Mouse (Mus musculus) midbrain, embryonic 16.5 days (tissue): ENCODE results near the gene Csnk2b. TPM values are rescaled to one million over a fixed set of nuclear protein-coding genes. Genes with fewer than 3 reads are reported as not detected.
A peak's percentile ranks its signal among the peaks of the same experiment; 100 is the strongest.

Source experiments
- ATAC-seq: fragments of 200-750 bp; cut with Nextera tagmentation; 2 replicates; pipeline ENCODE4 v1.8.0; 2017; ENCODE audit warnings: moderate TSS enrichment
- H3K27ac ChIP-seq: fragments of 300-500 bp; sonication (generic); 2 replicates; pipeline ENCODE4 v1.5.1; 2014; ENCODE audit warnings: mild to moderate bottlenecking, low read length, mixed read lengths
- H3K27me3 ChIP-seq: fragments of 300-500 bp; sonication (generic); 2 replicates; pipeline ENCODE4 v1.6.1; 2014; ENCODE audit warnings: low read depth, low read length, mixed read lengths; ENCODE audit not compliant: control insufficient read depth, insufficient read depth
- H3K36me3 ChIP-seq: fragments of 300-500 bp; sonication (generic); 2 replicates; pipeline ENCODE4 v1.6.1; 2014; ENCODE audit warnings: mild to moderate bottlenecking, low read length, moderate library complexity, mixed read lengths; ENCODE audit not compliant: control insufficient read depth, insufficient read depth
- H3K4me1 ChIP-seq: fragments of 300-500 bp; sonication (generic); 2 replicates; pipeline ENCODE4 v1.6.1; 2014; ENCODE audit warnings: mild to moderate bottlenecking, low read length, mixed read lengths; ENCODE audit not compliant: control insufficient read depth, insufficient read depth
- H3K4me2 ChIP-seq: fragments of 300-500 bp; sonication (generic); 2 replicates; pipeline ENCODE4 v1.6.1; 2014; ENCODE audit warnings: mild to moderate bottlenecking, low read length, mixed read lengths
- H3K4me3 ChIP-seq: fragments of 300-500 bp; sonication (generic); 2 replicates; pipeline ENCODE4 v1.5.1; 2014; ENCODE audit warnings: low read depth, mild to moderate bottlenecking, low read length, moderate library complexity, mixed read lengths
- H3K9ac ChIP-seq: fragments of 300-500 bp; sonication (generic); 2 replicates; pipeline ENCODE4 v1.6.1; 2014; ENCODE audit warnings: low read depth, low read length, mixed read lengths
- H3K9me3 ChIP-seq: fragments of 300-500 bp; sonication (generic); replicated peaks from 2 replicates; pipeline ENCODE4 v1.6.1; 2014; ENCODE audit warnings: mild to moderate bottlenecking, low read length, mixed read lengths; ENCODE audit not compliant: control insufficient read depth, poor library complexity, severe bottlenecking
- WGBS: fragments of 180-500 bp; shearing (Covaris S2); extraction: QIAGEN DNeasy Blood & Tissue Kit; methylation state at CpG from one replicate; pipeline ENCODE4 v1.1.7; 2014; 5-methylcytosine and 5-hydroxymethylcytosine counted together
- polyA plus RNA-seq: library from polyadenylated mRNA; unstranded; fragments of >200 nt; fragmentation: Nextera tagmentation; extraction: Ambion mirVana; gene quantifications from 2 replicates; pipeline ENCODE4 v1.2.1, GENCODE M21; 2015

Csnk2b gene
- polyA plus RNA-seq, 1 experiment from 2014 or later, result 331 TPM

DNA sequence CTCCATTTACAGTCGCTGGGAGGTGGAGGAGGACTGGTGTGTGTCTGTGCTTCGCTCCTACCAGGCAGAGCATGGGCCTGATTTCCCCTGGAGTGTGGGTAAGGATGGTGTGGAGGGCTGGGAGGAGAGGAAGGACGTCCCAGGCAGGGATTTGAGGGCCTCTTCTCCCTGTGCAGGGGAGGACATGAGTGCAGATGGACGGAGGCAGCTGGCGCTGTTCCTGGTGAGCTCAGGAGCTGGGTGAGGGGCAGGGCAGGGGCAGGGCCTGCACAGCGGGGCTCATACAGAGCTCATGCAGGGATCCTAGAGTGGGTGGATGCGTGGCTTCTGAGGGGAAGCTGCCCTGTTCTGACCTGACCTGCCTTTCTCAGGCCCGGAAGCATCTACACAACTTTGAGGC is 19.6 kb downstream of the Csnk2b start:
- H3K4me1 ChIP-seq, result no peaks in the 10 kb centered on the region; the same call in 1 of the 2 replicates
- ATAC-seq, result no peak
- no peak overlapping the region for H3K9ac ChIP-seq
- H3K27ac ChIP-seq, result no peak overlapping the region
- WGBS, result 77% methylated on average over 8 of the region's 8 CpGs
- H3K36me3 ChIP-seq, result peaks cover 40% of the 10 kb centered on the region
- H3K4me3 ChIP-seq, result no peak overlapping the region
- H3K4me2 ChIP-seq, result no peak overlapping the region
- H3K27me3 ChIP-seq, result no peaks in the 10 kb centered on the region
- H3K9me3 ChIP-seq, result no peaks in the 10 kb centered on the region

DNA sequence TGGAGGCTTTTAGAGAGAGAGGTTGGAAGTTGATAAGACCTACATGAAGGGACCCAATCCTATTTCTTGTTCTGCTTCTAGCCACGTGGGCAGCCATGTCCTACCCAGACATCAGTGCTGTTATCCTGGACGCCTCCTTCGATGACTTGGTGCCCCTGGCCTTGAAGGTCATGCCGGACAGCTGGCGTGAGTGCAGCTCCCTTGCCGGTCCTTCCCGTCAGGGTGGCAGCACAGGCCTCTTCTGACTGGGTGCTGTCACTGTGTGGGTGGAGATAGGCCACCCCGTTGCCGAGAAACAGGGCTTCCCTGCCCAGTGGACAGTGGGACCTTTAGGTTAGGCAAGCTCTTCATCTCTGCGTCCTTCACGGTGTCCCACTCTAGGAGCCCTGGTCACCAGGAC is 20.7 kb downstream of the Csnk2b start:
- Histone ChIP-seq H3K4me3 (no peak overlapping the region), H3K27ac (no peak overlapping the region), H3K27me3 (no peaks in the 10 kb centered on the region), H3K9ac (no peak overlapping the region), H3K4me2 (no peak overlapping the region), H3K36me3 (peaks cover 47% of the 10 kb centered on the region), H3K4me1 (no peaks in the 10 kb centered on the region; the same call in 1 of the 2 replicates), H3K9me3 (no peaks in the 10 kb centered on the region)
- WGBS, result 92% methylated on average over 11 of the region's 11 CpGs
- no peak for ATAC-seq

DNA sequence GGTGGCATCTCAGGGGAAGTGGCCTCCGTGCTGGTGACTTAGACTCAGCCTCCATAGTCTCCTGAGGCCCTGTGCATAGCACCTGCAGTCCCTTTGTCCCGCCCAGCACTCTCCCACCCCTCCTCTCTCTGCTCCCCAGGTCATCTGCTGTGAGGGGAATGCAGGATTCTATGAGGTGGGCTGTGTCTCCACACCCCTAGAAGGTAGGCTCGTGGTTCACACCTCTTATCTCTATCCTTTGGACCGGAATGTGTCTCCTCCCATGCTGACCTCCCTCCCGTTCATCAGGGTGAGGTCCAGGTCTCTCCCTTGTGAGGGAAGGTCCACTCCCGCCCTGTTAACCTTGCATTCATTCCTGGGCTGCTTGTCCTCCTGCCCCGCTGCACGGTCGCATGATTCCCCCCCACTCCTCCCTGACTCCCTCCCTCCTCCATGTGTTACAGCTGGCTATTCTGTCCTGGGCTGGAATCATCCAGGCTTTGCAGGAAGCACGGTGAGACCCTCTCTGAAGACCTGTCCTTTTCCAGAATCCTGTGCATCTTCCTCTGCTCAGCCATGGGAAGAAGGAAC is 21.6 kb downstream of the Csnk2b start:
- H3K4me1 ChIP-seq, result no peaks in the 10 kb centered on the region
- no peak overlapping the region for H3K4me2 ChIP-seq
- no peaks in the 10 kb centered on the region for H3K9me3 ChIP-seq
- no peak overlapping the region for H3K4me3 ChIP-seq
- H3K27me3 ChIP-seq, result no peaks in the 10 kb centered on the region
- ATAC-seq, result no peak
- WGBS, result 81% methylated on average over 10 of the region's 10 CpGs
- peaks cover 48% of the 10 kb centered on the region for H3K36me3 ChIP-seq
- no peak overlapping the region for H3K9ac ChIP-seq
- no peak overlapping the region for H3K27ac ChIP-seq

DNA sequence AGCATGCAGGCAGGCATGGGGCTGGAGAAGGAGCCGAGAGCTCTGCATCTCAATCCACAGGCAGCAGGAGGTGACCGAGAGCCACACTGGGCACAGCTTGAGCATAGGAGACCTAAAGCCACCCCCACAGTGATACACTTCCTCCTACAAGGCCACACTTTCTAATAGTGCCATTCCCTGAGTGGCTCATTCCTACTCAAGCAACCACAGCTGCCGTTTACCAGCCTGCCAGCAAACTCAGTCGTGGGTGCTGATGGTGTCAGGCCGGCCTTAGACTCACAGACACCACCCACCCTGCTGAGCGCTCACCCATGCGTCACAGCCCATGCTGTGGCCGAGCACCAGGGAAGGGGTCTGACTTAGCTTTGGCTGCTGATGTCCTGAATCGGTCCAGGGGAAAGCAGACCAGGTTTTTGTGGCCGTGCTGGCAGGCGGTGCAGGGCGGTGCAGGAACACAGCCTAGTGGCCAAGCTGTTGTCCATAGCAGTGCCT is 24.6 kb downstream of the Csnk2b start:
- no peak overlapping the region for H3K9ac ChIP-seq
- H3K36me3 ChIP-seq, result peaks cover 51% of the 10 kb centered on the region
- WGBS, result 69% methylated on average over 12 of the region's 12 CpGs
- ATAC-seq, result no peak
- no peaks in the 10 kb centered on the region for H3K9me3 ChIP-seq
- H3K27me3 ChIP-seq, result no peaks in the 10 kb centered on the region
- H3K4me3 ChIP-seq, result no peak overlapping the region
- no peak overlapping the region for H3K4me2 ChIP-seq
- no peak overlapping the region for H3K27ac ChIP-seq
- H3K4me1 ChIP-seq, result no peaks in the 10 kb centered on the region

DNA sequence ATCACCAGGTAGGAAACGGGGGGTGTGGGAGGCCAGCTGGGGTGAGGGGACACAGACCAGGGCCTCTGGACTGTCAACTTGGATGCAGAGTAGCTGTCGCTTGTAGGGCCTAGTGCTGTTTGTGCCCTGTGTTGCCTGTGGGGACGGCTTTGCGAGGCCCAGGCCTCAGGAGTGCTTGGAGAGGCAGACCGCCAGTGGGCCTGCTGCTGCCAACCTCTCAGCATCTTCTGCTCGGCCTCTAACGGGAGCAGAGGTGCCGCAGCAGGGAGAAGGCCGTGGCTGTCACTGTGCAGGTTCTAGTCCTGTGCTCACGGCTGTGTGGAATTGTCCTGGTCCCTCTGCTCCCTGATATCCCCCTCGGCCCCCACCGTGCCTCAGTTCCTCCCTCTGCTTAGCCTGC is 25.3 kb downstream of the Csnk2b start:
- H3K9ac ChIP-seq, result no peak overlapping the region
- no peak overlapping the region for H3K27ac ChIP-seq
- 79% methylated on average over 12 of the region's 12 CpGs for WGBS
- no peak for ATAC-seq
- H3K36me3 ChIP-seq, result peaks cover 50% of the 10 kb centered on the region
- no peaks in the 10 kb centered on the region for H3K9me3 ChIP-seq
- no peaks in the 10 kb centered on the region for H3K4me1 ChIP-seq
- no peaks in the 10 kb centered on the region for H3K27me3 ChIP-seq
- H3K4me2 ChIP-seq, result no peak overlapping the region
- H3K4me3 ChIP-seq, result no peak overlapping the region

DNA sequence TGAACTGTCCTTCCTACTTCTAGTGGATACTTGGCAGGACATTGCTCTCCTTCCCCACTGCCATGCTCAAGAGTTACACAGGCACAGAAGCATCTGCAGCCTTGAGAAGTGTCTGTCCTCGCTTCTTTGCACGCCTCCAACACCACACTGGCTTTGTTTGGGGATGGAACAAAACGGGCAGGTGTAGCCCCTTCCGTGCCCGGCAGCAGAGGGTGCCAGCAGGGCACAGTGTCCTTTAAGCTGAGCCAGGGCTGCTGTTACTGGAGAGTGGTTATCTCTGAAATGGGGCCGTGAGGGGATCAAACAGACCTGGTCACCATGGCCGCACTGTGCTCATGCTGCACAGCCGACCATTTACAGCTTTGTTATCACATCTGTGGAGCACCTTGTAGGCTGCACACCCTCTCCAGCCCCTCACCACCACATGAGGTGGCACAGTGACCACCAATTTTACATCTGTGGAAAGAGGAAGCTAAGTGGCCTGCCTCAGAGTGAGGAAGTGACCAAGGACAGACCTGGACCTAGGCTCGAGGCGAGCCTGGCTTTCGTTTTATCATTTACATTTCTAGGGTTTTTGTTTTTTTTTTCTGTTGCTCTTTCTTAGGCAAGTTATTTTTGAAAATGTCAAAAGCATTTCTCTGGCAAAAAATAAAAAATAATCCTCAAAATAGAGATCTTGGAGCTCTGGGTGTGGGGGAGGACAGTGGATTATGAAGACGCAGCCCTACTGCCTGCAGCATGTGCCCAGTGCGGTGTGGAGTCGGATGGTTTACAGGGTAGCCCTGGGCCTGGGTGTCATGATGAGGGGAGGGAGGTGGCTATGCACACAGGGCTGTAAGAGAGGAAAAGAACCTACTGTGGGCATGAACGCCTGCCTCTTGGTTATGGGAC is 27.1 kb downstream of the Csnk2b start:
- Histone ChIP-seq H3K4me3 (no peak overlapping the region), H3K27me3 (no peaks in the 10 kb centered on the region), H3K9me3 (no peaks in the 10 kb centered on the region), H3K36me3 (peaks cover 40% of the 10 kb centered on the region), H3K9ac (no peak overlapping the region), H3K4me1 (peaks cover 12% of the 10 kb centered on the region), H3K4me2 (no peak overlapping the region), H3K27ac (no peak overlapping the region)
- 95% methylated on average over 15 of the region's 15 CpGs for WGBS
- no peak for ATAC-seq

DNA sequence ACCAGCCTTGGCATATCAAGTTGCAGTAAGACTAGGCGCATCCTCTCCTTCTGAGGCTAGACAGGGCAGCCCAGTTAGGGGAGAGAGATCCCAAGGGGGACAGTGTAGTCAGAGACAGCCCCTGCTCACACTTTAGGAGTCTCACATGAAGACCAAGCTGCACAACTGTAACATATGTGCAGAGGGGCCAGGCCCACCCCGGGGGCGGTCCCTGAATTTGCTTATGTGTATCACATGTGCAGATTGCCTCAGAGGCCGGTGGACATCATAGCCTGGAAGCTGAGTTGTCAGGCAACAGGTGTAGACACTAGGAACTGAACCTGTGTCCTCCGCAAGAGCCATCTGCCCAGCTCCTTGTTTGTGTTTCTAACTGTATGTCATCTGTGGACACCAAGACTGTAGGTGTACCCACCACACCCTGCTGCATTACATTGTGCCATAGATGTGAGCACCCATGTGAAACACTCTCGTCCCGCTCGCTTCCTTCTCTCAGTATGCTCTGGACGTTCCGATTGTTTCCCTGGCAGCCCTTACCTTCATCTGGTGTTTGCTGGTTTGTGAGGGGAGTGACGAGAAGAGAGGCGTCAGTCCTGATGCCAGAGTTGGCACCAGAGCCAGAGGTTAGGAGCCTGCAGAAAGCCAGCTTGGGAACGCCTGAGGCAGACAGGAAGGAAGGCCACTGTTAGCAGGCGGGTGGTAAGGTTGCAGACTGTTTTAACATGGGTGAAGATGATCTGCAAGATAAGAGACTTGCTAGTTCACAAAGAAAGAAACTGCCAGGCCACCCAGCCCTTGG is 29.3 kb downstream of the Csnk2b start:
- no peak for ATAC-seq
- H3K4me3 ChIP-seq, result no peak overlapping the region
- WGBS, result 91% methylated on average over 14 of the region's 14 CpGs
- H3K9ac ChIP-seq, result no peak overlapping the region
- no peak overlapping the region for H3K4me2 ChIP-seq
- H3K27me3 ChIP-seq, result no peaks in the 10 kb centered on the region
- no peak overlapping the region for H3K27ac ChIP-seq
- peaks cover 29% of the 10 kb centered on the region for H3K36me3 ChIP-seq
- H3K9me3 ChIP-seq, result no peaks in the 10 kb centered on the region
- peaks cover 12% of the 10 kb centered on the region for H3K4me1 ChIP-seq

DNA sequence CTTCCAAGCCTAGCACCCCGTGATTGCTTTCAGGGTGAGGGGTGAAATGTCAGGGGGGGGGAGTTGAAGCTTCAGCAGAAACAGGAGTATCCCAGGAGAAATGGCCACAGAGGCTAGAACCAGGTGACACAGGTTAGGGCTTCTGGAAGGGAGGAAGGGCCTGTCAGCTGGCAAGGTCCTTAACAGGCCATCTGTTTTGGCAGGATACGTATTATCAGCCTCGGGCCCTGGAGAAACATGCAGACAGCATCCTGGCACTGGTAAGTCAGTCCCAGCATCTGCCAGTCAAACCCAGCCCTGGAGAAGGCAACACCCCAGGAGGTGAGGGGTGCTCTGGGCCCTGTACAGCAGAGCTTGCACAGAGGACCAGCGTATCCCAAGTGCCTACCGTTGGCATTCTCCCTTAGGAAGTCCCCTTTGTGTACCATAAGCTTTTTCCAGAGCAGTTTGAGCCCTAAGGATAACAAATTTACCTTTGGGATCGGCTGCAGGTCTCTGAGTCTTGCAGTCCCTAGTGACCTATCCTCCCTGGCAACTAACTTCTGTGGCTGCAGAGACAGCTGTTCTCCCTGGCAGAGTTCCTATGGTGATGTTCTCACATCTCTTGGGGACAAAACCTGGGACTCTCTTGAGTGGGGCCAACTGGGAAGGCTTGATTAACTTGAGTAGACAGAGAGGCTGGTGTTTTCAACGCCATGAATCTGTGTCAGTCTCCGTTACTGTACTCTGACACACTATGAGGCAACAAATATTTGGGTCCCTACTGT is 31.5 kb downstream of the Csnk2b start:
- H3K36me3 ChIP-seq, result peaks cover 18% of the 10 kb centered on the region
- H3K9ac ChIP-seq, result peak overlapping the region; percentile 95
- peaks cover 12% of the 10 kb centered on the region for H3K4me1 ChIP-seq
- H3K27ac ChIP-seq, result peak overlapping the region; percentile 57
- peak overlapping the region; percentile 64 for H3K4me3 ChIP-seq
- H3K4me2 ChIP-seq, result peak overlapping the region; percentile 57
- no peaks in the 10 kb centered on the region for H3K9me3 ChIP-seq
- 66% methylated on average over 8 of the region's 8 CpGs for WGBS
- no peak for ATAC-seq
- H3K27me3 ChIP-seq, result no peaks in the 10 kb centered on the region
